Mouse (Mus musculus) limb, embryonic 11.5 days (tissue): ENCODE results near the gene Tmem206. TPM values are rescaled to one million over a fixed set of nuclear protein-coding genes. Genes with fewer than 3 reads are reported as not detected.
A peak's percentile ranks its signal among the peaks of the same experiment; 100 is the strongest.

ENCODE experiments used
- ATAC-seq: fragments of 200-750 bp; cut with Nextera tagmentation; 2 replicates; pipeline ENCODE4 v1.8.0; 2017; ENCODE audit warnings: low read depth; ENCODE audit not compliant: insufficient number of reproducible peaks, low FRiP score, low TSS enrichment
- DNase-seq: peaks from one replicate; pipeline ENCODE4 v3.0.0-alpha.2; 2015; ENCODE audit warnings: low spot score
- H3K27ac ChIP-seq: fragments of 300-500 bp; sonication (generic); replicated peaks from 2 replicates; pipeline ENCODE4 v1.5.1; 2014; ENCODE audit warnings: low read depth, mild to moderate bottlenecking, low read length
- H3K27me3 ChIP-seq: fragments of 300-500 bp; sonication (generic); 2 replicates; pipeline ENCODE4 v1.6.1; 2014; ENCODE audit warnings: mild to moderate bottlenecking, low read length, mixed read lengths; ENCODE audit not compliant: control insufficient read depth, insufficient read depth
- H3K36me3 ChIP-seq: fragments of 300-500 bp; sonication (generic); 2 replicates; pipeline ENCODE4 v1.6.1; 2014; ENCODE audit warnings: mild to moderate bottlenecking, low read length, moderate library complexity, mixed read lengths; ENCODE audit not compliant: control insufficient read depth, insufficient read depth
- H3K4me1 ChIP-seq: fragments of 300-500 bp; sonication (generic); 2 replicates; pipeline ENCODE4 v1.6.1; 2014; ENCODE audit warnings: low read length, mixed read lengths; ENCODE audit not compliant: control insufficient read depth, insufficient read depth
- H3K4me2 ChIP-seq: fragments of 300-500 bp; sonication (generic); 2 replicates; pipeline ENCODE4 v1.6.1; 2014; ENCODE audit warnings: low read depth, mild to moderate bottlenecking, moderate library complexity; ENCODE audit not compliant: severe bottlenecking
- H3K4me3 ChIP-seq: fragments of 300-500 bp; sonication (generic); 2 replicates; pipeline ENCODE4 v1.5.1; 2014; ENCODE audit warnings: low read depth, low read length
- H3K9ac ChIP-seq: fragments of 300-500 bp; sonication (generic); 2 replicates; pipeline ENCODE4 v1.6.1; 2014; ENCODE audit warnings: mild to moderate bottlenecking, low read length
- H3K9me3 ChIP-seq: fragments of 300-500 bp; sonication (generic); 2 replicates; pipeline ENCODE4 v1.6.1; 2016; ENCODE audit warnings: low read length; ENCODE audit not compliant: control insufficient read depth
- WGBS: fragments of 180-500 bp; shearing (Covaris S2); extraction: QIAGEN DNeasy Blood & Tissue Kit; methylation state at CpG from one replicate; pipeline ENCODE4 v1.1.7; 2014; 5-methylcytosine and 5-hydroxymethylcytosine counted together
- polyA plus RNA-seq: library from polyadenylated mRNA; unstranded; fragments of >200 nt; fragmentation: Nextera tagmentation; extraction: Ambion mirVana; gene quantifications from 2 replicates; pipeline ENCODE4 v1.2.1, GENCODE M21; 2014

The Tmem206 gene
- polyA plus RNA-seq, 1 experiment from 2014 or later: 28.4 TPM

GRCm38 (mm10) chr1:191327258-191327657 is 1.5 kb downstream of the Tmem206 start:
- no peak overlapping the region for H3K4me3 ChIP-seq
- H3K9me3 ChIP-seq: no peaks in the 10 kb centered on the region
- H3K4me2 ChIP-seq: peak overlapping the region; percentile 95; the same call in 1 of the 2 replicates
- H3K9ac ChIP-seq: no peak overlapping the region
- H3K36me3 ChIP-seq: no peaks in the 10 kb centered on the region
- ATAC-seq (no peak), DNase-seq (no peak)
- 0 out of 2 replicates have a peak, but pooled peaks cover 6% of the 10 kb centered on the region for H3K4me1 ChIP-seq
- no peak overlapping the region for H3K27ac ChIP-seq
- 81% methylated on average over 8 of the region's 8 CpGs for WGBS
- no peaks in the 10 kb centered on the region for H3K27me3 ChIP-seq

GRCm38 (mm10) chr1:191328019-191328441 is 2.3 kb downstream of the Tmem206 start:
- H3K36me3 ChIP-seq: no peaks in the 10 kb centered on the region
- H3K27me3 ChIP-seq: no peaks in the 10 kb centered on the region
- 0 out of 2 replicates have a peak, but pooled peaks cover 6% of the 10 kb centered on the region for H3K4me1 ChIP-seq
- 91% methylated on average over 8 of the region's 8 CpGs for WGBS
- no peaks in the 10 kb centered on the region for H3K9me3 ChIP-seq
- H3K27ac ChIP-seq: no peak overlapping the region
- DNase-seq (no peak), ATAC-seq (no peak)
- H3K9ac ChIP-seq: peak overlapping the region; percentile 27; the same call in 1 of the 2 replicates
- H3K4me2 ChIP-seq: no peak overlapping the region
- no peak overlapping the region for H3K4me3 ChIP-seq

- DNase-seq (no peak), ATAC-seq (no peak)
- H3K4me2 ChIP-seq: no peak overlapping the region
- no peaks in the 10 kb centered on the region for H3K36me3 ChIP-seq
- no peaks in the 10 kb centered on the region for H3K9me3 ChIP-seq
- H3K4me3 ChIP-seq: no peak overlapping the region
- no peak overlapping the region for H3K27ac ChIP-seq
- H3K4me1 ChIP-seq: 0 out of 2 replicates have a peak, but pooled peaks cover 6% of the 10 kb centered on the region
- H3K27me3 ChIP-seq: no peaks in the 10 kb centered on the region
- H3K9ac ChIP-seq: no peak overlapping the region
- 87% methylated on average over 4 of the region's 4 CpGs for WGBS
Measured at GRCm38 (mm10) chr1:191330356-191330755, 4.6 kb downstream of the Tmem206 start.

GRCm38 (mm10) chr1:191334500-191334899 is 8.8 kb downstream of the Tmem206 start:
- Histone ChIP-seq H3K4me1 (no peaks in the 10 kb centered on the region), H3K36me3 (peaks cover 7% of the 10 kb centered on the region), H3K4me2 (no peak overlapping the region), H3K27me3 (no peaks in the 10 kb centered on the region), H3K9ac (no peak overlapping the region), H3K4me3 (no peak overlapping the region), H3K27ac (no peak overlapping the region), H3K9me3 (no peaks in the 10 kb centered on the region)
- 88% methylated on average over 5 of the region's 5 CpGs for WGBS
- DNase-seq (no peak), ATAC-seq (no peak)

- Histone ChIP-seq H3K27ac (no peak overlapping the region), H3K9ac (no peak overlapping the region), H3K9me3 (no peaks in the 10 kb centered on the region), H3K4me2 (no peak overlapping the region), H3K36me3 (peaks cover 24% of the 10 kb centered on the region), H3K4me1 (no peaks in the 10 kb centered on the region), H3K4me3 (no peak overlapping the region), H3K27me3 (no peaks in the 10 kb centered on the region)
- DNase-seq: no peak
- no peak for ATAC-seq
- WGBS: 91% methylated on average over 2 of the region's 2 CpGs
Measured at GRCm38 (mm10) chr1:191339876-191340275, 14.2 kb downstream of the Tmem206 start.

- Histone ChIP-seq H3K4me2 (no peak overlapping the region), H3K27ac (no peak overlapping the region), H3K36me3 (peaks cover 24% of the 10 kb centered on the region), H3K4me1 (no peaks in the 10 kb centered on the region), H3K4me3 (no peak overlapping the region), H3K9me3 (no peaks in the 10 kb centered on the region), H3K27me3 (no peaks in the 10 kb centered on the region), H3K9ac (no peak overlapping the region)
- ATAC-seq: no peak
- DNase-seq: no peak
- 87% methylated on average over 4 of the region's 4 CpGs for WGBS
Measured at GRCm38 (mm10) chr1:191340530-191340929, 14.8 kb downstream of the Tmem206 start.

GRCm38 (mm10) chr1:191347602-191348001 is 21.9 kb downstream of the Tmem206 start:
- DNase-seq: no peak
- Histone ChIP-seq H3K9ac (no peak overlapping the region), H3K27me3 (no peaks in the 10 kb centered on the region), H3K4me1 (no peaks in the 10 kb centered on the region), H3K9me3 (no peaks in the 10 kb centered on the region), H3K4me3 (no peak overlapping the region), H3K4me2 (no peak overlapping the region), H3K27ac (no peak overlapping the region), H3K36me3 (peaks cover 16% of the 10 kb centered on the region)
- no peak for ATAC-seq
- WGBS: 96% methylated on average over 8 of the region's 8 CpGs

GRCm38 (mm10) chr1:191348592-191348991 is 22.9 kb downstream of the Tmem206 start:
- WGBS: 92% methylated on average over 2 of the region's 2 CpGs
- Histone ChIP-seq H3K36me3 (peaks cover 12% of the 10 kb centered on the region), H3K9ac (no peak overlapping the region), H3K4me1 (no peaks in the 10 kb centered on the region), H3K4me3 (no peak overlapping the region), H3K27ac (no peak overlapping the region), H3K4me2 (no peak overlapping the region), H3K27me3 (no peaks in the 10 kb centered on the region), H3K9me3 (no peaks in the 10 kb centered on the region)
- ATAC-seq (no peak), DNase-seq (no peak)

GRCm38 (mm10) chr1:191348996-191349395 is 23.3 kb downstream of the Tmem206 start:
- Histone ChIP-seq H3K4me2 (no peak overlapping the region), H3K27me3 (no peaks in the 10 kb centered on the region), H3K9ac (no peak overlapping the region), H3K4me3 (no peak overlapping the region), H3K27ac (no peak overlapping the region), H3K9me3 (no peaks in the 10 kb centered on the region), H3K4me1 (no peaks in the 10 kb centered on the region), H3K36me3 (peaks cover 12% of the 10 kb centered on the region)
- DNase-seq: no peak
- ATAC-seq: no peak
- 66% methylated on average over 5 of the region's 5 CpGs for WGBS
